In the genomic region with DNA sequence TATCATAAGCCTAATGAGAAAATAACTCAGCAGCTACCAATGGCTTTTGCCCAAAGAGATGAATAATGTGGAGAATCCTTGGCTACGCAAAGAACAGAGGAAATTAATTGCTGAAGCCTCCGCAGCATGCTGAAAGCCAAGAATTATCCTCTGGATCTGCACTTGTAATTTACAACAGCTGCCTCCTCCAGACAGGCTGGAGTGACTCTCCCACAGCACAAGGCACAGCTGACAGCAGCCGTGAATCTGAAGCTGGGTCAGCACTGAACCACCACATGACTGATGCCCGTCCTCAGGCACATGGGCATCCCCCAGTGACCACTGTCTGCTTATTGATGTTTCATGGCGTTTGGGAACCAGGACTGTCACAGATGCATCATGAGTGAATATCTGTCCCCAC, we compare ENCODE assay signal across 11 mouse cellular contexts.
DNase-seq lines count a peak whose midpoint lies in the region; ATAC-seq lines count a peak whose summit lies in the region.
"Had no signal": no experiment of that assay in that cellular context is flagged by ENCODE, and none has a peak within 500 bp of the region (broad histone marks: within the 10 kb centered on the region; RNA-seq: fewer than 3 reads in every experiment).

No protein-coding gene starts in this region.

- H3K9ac ChIP-seq in embryonic facial prominence, embryonic 13.5 days = no peak overlapping the region
- H3K9ac ChIP-seq in midbrain, embryonic 13.5 days (replicated peaks) = no peak overlapping the region
- H3K9ac ChIP-seq: embryonic facial prominence, embryonic 12.5 days had no signal

- peaks cover 16% of the 10 kb centered on the region; the same call in 1 of the 2 replicates for H3K27me3 ChIP-seq in embryonic facial prominence, embryonic 13.5 days
- H3K27me3 ChIP-seq in midbrain, embryonic 13.5 days = peaks cover 20% of the 10 kb centered on the region

- intact Hi-C loops in gastrocnemius, postnatal 36 days (cut with DNase I) = no loop called here
- intact Hi-C loops in left cerebral cortex, postnatal 14 days (cut with DNase I) = no loop called here
- intact Hi-C loops in left cerebral cortex, postnatal 36 days (cut with DNase I) = loop anchor here (10.0 kb wide), 1 partner anchor 157 kb away; no protein-coding TSS in a partner anchor

- H3K4me1 ChIP-seq in embryonic facial prominence, embryonic 13.5 days = 0 out of 2 replicates have a peak, but pooled peaks cover 7% of the 10 kb centered on the region
- H3K4me1 ChIP-seq in midbrain, embryonic 13.5 days (replicated peaks) = peaks cover 14% of the 10 kb centered on the region
- H3K4me1 ChIP-seq: embryonic facial prominence, embryonic 12.5 days had no signal

- H3K36me3 ChIP-seq in embryonic facial prominence, embryonic 13.5 days = no peaks in the 10 kb centered on the region
- H3K36me3 ChIP-seq in midbrain, embryonic 13.5 days = no peaks in the 10 kb centered on the region
- H3K36me3 ChIP-seq: embryonic facial prominence, embryonic 12.5 days had no signal

- no peaks in the 10 kb centered on the region for H3K9me3 ChIP-seq in embryonic facial prominence, embryonic 13.5 days
- no peaks in the 10 kb centered on the region for H3K9me3 ChIP-seq in midbrain, embryonic 13.5 days
- H3K9me3 ChIP-seq: embryonic facial prominence, embryonic 12.5 days had no signal

- 32% methylated on average over 5 of the region's 5 CpGs for WGBS in embryonic facial prominence, embryonic 13.5 days
- 39% methylated on average over 5 of the region's 5 CpGs for WGBS in midbrain, embryonic 13.5 days

- no peak overlapping the region for H3K27ac ChIP-seq in embryonic facial prominence, embryonic 13.5 days
- 0 out of 2 replicates have a peak overlapping the region, but pooled peaks have one; percentile 30 for H3K27ac ChIP-seq in midbrain, embryonic 13.5 days
- H3K27ac ChIP-seq: embryonic facial prominence, embryonic 12.5 days; macrophage had no signal

- 0 out of 2 replicates have a peak overlapping the region, but pooled peaks have one; percentile 11 for H3K4me2 ChIP-seq in embryonic facial prominence, embryonic 13.5 days
- H3K4me2 ChIP-seq in midbrain, embryonic 13.5 days (replicated peaks) = no peak overlapping the region
- H3K4me2 ChIP-seq: embryonic facial prominence, embryonic 12.5 days had no signal

- ATAC-seq in embryonic facial prominence, embryonic 13.5 days (ENCODE audit: insufficient number of reproducible peaks, insufficient read depth, low FRiP score, low TSS enrichment, low read depth) = no peak
- peak; percentile 82 for ATAC-seq in midbrain, embryonic 13.5 days

- DNase-seq in gastrocnemius, postnatal 10 days = peak; percentile 7
- DNase-seq in gastrocnemius, postnatal 36 days = no peak
- peak; percentile 14 to 22 for DNase-seq in left cerebral cortex, postnatal 14 days (ENCODE audit: low spot score in 2 of 2)
- no peak for DNase-seq in left cerebral cortex, postnatal 36 days (ENCODE audit: low spot score in 2 of 2)
- no peak for DNase-seq in spleen, postnatal 4 days (ENCODE audit: low spot score in 2 of 2)
- no peak for DNase-seq in urinary bladder, adult 2 months (ENCODE audit: low spot score)
- DNase-seq: thymus, adult 18-20 months had no signal

- no peak overlapping the region for H3K4me3 ChIP-seq in embryonic facial prominence, embryonic 13.5 days
- H3K4me3 ChIP-seq in midbrain, embryonic 13.5 days (replicated peaks) = no peak overlapping the region
- H3K4me3 ChIP-seq: embryonic facial prominence, embryonic 12.5 days had no signal

Comparison
In these comparisons a context has a peak if more than half of its experiments do, and no peak if none do; other contexts are left out.
1. DNase-seq: peak in gastrocnemius, postnatal 10 days (single experiment) and left cerebral cortex, postnatal 14 days (2 of 2); none in gastrocnemius, postnatal 36 days (0 of 2), left cerebral cortex, postnatal 36 days (0 of 2), spleen, postnatal 4 days (0 of 2) and urinary bladder, adult 2 months (single experiment).